Mouse (Mus musculus) neural tube, embryonic 14.5 days (tissue): ENCODE measurements around the gene Rapgef1. TPM values are rescaled to one million over a fixed set of nuclear protein-coding genes. Genes with fewer than 3 reads are reported as not detected.

Experiments
- ATAC-seq: fragments of 200-750 bp; cut with Nextera tagmentation; 2 replicates; pipeline ENCODE4 v1.8.0; 2017; ENCODE audit warnings: low read depth, mild to moderate bottlenecking, moderate TSS enrichment, moderate library complexity
- H3K27ac ChIP-seq: fragments of 300-500 bp; sonication (generic); 2 replicates; pipeline ENCODE4 v1.5.1; 2014; ENCODE audit warnings: low read depth, mild to moderate bottlenecking, control low read depth, low read length, moderate library complexity, mixed read lengths
- H3K27me3 ChIP-seq: fragments of 300-500 bp; sonication (generic); 2 replicates; pipeline ENCODE4 v1.6.1; 2014; ENCODE audit warnings: low read length; ENCODE audit not compliant: control insufficient read depth, insufficient read depth
- H3K36me3 ChIP-seq: fragments of 300-500 bp; sonication (generic); 2 replicates; pipeline ENCODE4 v1.6.1; 2014; ENCODE audit warnings: low read length, mixed read lengths; ENCODE audit not compliant: control insufficient read depth, insufficient read depth
- H3K4me1 ChIP-seq: fragments of 300-500 bp; sonication (generic); 2 replicates; pipeline ENCODE4 v1.6.1; 2014; ENCODE audit warnings: low read length; ENCODE audit not compliant: control insufficient read depth, insufficient read depth
- H3K4me2 ChIP-seq: fragments of 300-500 bp; sonication (generic); 2 replicates; pipeline ENCODE4 v1.6.1; 2014; ENCODE audit warnings: mild to moderate bottlenecking, low read depth, low read length, control low read depth
- H3K4me3 ChIP-seq: fragments of 300-500 bp; sonication (generic); 2 replicates; pipeline ENCODE4 v1.5.1; 2014; ENCODE audit warnings: low read depth, low read length, control low read depth, mixed read lengths
- H3K9ac ChIP-seq: fragments of 300-500 bp; sonication (generic); replicated peaks from 2 replicates; pipeline ENCODE4 v1.6.1; 2014; ENCODE audit warnings: low read depth, mild to moderate bottlenecking, control low read depth, low read length, mixed read lengths
- H3K9me3 ChIP-seq: fragments of 300-500 bp; sonication (generic); 2 replicates; pipeline ENCODE4 v1.6.1; 2016; ENCODE audit warnings: low read length; ENCODE audit not compliant: control insufficient read depth
- WGBS: fragments of 180-500 bp; shearing (Covaris S2); extraction: QIAGEN DNeasy Blood & Tissue Kit; methylation state at CpG from one replicate; pipeline ENCODE4 v1.1.7; 2014; 5-methylcytosine and 5-hydroxymethylcytosine counted together
- polyA plus RNA-seq: library from polyadenylated mRNA; unstranded; fragments of >200 nt; fragmentation: Nextera tagmentation; extraction: Ambion mirVana; gene quantifications from 2 replicates; pipeline ENCODE4 v1.2.1, GENCODE M21; 2014

The Rapgef1 gene
- polyA plus RNA-seq, 1 experiment from 2014 or later, result 18.9 TPM

DNA sequence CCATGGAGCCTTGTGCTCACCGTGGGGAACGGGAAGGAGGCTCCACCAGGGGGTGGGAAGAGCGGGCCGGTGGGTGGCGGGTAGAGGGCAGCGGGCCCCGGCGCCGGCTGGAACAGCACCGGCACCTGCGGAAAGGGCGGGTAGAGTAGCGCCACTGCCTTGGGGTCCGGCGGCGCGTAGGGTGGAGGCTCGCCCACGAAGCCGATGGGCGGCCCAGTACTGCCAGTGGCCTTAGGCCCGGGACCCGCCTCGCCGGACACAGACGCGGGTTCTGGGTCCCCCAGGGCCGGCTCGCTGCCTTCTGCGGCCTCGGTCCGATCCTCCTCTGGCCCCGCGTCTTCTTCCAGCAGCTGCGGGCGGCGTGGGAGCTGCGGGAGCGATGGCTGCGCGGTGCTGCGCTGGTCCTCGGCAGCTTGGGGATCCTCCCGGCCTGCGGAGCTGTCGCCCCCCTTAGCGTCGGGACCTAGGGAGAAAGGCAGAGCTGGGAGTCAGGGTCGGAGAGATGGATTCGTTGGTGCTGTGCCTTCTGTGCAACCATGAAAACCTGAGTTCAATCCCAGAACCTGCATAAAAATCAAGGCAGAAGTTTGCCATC lies 127.8 kb downstream of the Rapgef1 start:
- Histone ChIP-seq H3K4me3 (peak overlapping the region; percentile 34), H3K9ac (peak overlapping the region; percentile 65), H3K27ac (no peak overlapping the region), H3K27me3 (peaks cover 21% of the 10 kb centered on the region), H3K9me3 (no peaks in the 10 kb centered on the region), H3K36me3 (no peaks in the 10 kb centered on the region), H3K4me2 (peak overlapping the region; percentile 63), H3K4me1 (no peaks in the 10 kb centered on the region)
- ATAC-seq, result no peak
- WGBS, result 2% methylated on average over 48 of the region's 50 CpGs

DNA sequence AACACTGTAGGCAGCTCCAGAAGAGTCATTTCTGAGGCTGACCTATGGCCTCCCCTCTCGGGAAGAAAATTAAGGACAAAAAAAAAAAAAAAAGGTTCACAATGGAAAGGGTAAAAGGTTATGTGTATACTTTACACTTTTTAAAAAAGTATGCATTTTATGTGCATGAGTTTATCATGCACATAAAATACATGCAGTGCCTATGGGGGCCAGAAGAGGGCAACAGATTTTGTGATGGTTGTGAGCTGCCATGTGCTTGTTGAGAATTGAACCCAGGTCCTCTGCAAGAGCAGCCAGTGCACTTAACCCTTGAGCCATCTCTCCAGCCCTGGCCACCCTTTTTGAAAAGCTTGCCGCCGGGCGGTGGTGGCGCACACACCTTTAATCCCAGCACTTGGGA lies 128.3 kb downstream of the Rapgef1 start:
- Histone ChIP-seq H3K9ac (no peak overlapping the region), H3K36me3 (no peaks in the 10 kb centered on the region), H3K9me3 (no peaks in the 10 kb centered on the region), H3K27me3 (peaks cover 24% of the 10 kb centered on the region), H3K4me1 (no peaks in the 10 kb centered on the region), H3K27ac (no peak overlapping the region), H3K4me3 (no peak overlapping the region; the same call in 1 of the 2 replicates), H3K4me2 (no peak overlapping the region; the same call in 1 of the 2 replicates)
- 64% methylated on average over 5 of the region's 5 CpGs for WGBS
- ATAC-seq, result no peak

DNA sequence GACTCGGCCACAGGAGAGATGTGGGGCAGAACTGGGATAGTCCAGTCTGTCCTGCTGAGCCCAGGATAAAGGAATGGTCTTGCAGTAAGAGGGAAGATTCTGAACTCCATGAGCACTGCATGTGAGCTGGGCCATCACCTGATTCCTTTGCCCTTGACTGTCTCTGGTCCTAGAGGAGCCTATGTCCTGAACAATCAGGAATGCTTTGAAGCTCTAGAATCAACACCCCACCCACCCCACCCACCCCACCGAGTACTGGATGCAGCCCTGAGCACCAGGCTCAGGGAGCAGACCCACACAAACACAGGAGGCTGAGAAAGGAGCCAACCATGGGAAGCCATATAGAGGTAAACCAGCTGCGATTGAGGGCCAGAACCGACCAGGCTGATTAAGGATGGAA lies 129.0 kb downstream of the Rapgef1 start:
- Histone ChIP-seq H3K27me3 (peaks cover 24% of the 10 kb centered on the region), H3K4me1 (no peaks in the 10 kb centered on the region), H3K4me3 (no peak overlapping the region), H3K9ac (no peak overlapping the region), H3K36me3 (no peaks in the 10 kb centered on the region), H3K9me3 (no peaks in the 10 kb centered on the region), H3K27ac (no peak overlapping the region), H3K4me2 (no peak overlapping the region)
- WGBS, result 86% methylated on average over 4 of the region's 4 CpGs
- ATAC-seq, result no peak

DNA sequence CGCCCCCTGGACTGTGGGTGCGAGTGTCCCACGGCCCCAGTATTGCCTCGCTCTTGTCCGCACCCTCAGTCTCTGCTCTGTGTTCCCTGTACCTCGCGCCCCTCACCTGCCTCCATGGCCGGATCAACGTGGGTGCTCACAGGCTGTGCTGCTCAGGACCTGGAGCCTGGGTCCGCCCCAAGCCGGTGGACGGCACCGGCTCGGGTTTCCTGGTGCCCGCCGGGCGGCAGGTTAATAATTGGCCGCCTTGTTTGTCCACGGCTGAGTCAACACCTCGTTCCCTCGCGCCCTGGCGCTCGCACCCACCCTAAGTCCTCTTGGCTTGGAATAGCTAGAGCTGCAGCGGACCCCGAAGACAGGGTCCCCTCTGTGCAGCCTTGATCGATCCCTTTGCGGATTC lies 132.0 kb downstream of the Rapgef1 start, which contains the start of gene Gm13420:
Gene Gm13420, minus strand, starts transcription at position 189 of the 400 bp plus-strand sequence.
- H3K4me3 ChIP-seq, result no peak within 1 kb of the TSS
- no peak within 1 kb of the TSS for H3K9ac ChIP-seq
- 4% methylated on average over 28 of the region's 28 CpGs for WGBS
- H3K4me2 ChIP-seq, result no peak within 1 kb of the TSS
- H3K27me3 ChIP-seq, result peaks cover 21% of the 10 kb centered on the region
- H3K27ac ChIP-seq, result no peak within 1 kb of the TSS
- no peaks in the 10 kb centered on the region for H3K36me3 ChIP-seq
- no peak for ATAC-seq
- H3K4me1 ChIP-seq, result no peaks in the 10 kb centered on the region
- no peaks in the 10 kb centered on the region for H3K9me3 ChIP-seq

DNA sequence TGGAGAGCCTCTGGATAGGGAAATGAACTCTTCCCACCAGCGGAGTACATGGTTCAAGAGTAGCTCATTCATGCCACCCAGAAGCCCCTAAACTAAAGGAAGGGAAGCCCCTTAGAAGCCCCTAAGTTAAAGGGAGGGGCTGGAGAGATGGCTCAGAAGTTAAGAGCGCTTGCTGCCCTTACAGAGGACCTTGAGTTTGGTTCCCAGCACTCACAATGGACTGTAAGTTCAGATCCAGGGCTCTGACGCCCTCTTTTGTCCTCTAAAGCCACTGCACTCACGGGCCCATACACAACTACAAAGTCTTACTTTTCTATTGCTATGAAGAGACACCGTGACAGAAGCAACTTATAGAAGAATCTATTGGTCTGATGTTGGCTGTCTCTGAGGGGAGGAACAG lies 132.9 kb downstream of the Rapgef1 start:
- H3K27me3 ChIP-seq, result peaks cover 19% of the 10 kb centered on the region
- H3K4me1 ChIP-seq, result no peaks in the 10 kb centered on the region
- H3K4me2 ChIP-seq, result no peak overlapping the region
- H3K36me3 ChIP-seq, result no peaks in the 10 kb centered on the region
- WGBS, result 87% methylated on average over 5 of the region's 5 CpGs
- no peaks in the 10 kb centered on the region for H3K9me3 ChIP-seq
- no peak overlapping the region for H3K27ac ChIP-seq
- no peak for ATAC-seq
- H3K9ac ChIP-seq, result no peak overlapping the region
- H3K4me3 ChIP-seq, result no peak overlapping the region

DNA sequence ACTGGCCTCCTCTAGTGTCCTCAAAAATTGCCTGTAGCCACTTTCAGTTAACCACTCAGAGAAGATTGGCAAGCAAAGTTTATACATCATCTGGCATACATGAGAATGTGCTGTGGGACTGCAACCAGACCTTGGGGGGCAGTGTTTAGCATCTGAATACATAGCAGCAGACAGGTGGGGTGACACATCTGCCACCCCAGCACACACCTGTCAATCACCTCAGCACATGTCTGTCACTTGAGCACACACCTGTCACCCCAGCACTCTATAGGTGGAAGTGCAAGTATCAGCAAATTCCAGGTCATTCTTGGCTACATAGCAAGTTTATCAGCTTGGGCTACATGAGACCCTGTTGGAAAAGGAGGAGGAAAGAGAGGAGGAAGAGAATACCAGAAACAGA lies 136.2 kb downstream of the Rapgef1 start:
- ATAC-seq, result no peak
- no peaks in the 10 kb centered on the region for H3K9me3 ChIP-seq
- no peak overlapping the region for H3K27ac ChIP-seq
- no peak overlapping the region for H3K4me2 ChIP-seq
- H3K9ac ChIP-seq, result no peak overlapping the region
- H3K36me3 ChIP-seq, result no peaks in the 10 kb centered on the region
- H3K27me3 ChIP-seq, result peaks cover 18% of the 10 kb centered on the region
- H3K4me1 ChIP-seq, result no peaks in the 10 kb centered on the region
- no peak overlapping the region for H3K4me3 ChIP-seq

DNA sequence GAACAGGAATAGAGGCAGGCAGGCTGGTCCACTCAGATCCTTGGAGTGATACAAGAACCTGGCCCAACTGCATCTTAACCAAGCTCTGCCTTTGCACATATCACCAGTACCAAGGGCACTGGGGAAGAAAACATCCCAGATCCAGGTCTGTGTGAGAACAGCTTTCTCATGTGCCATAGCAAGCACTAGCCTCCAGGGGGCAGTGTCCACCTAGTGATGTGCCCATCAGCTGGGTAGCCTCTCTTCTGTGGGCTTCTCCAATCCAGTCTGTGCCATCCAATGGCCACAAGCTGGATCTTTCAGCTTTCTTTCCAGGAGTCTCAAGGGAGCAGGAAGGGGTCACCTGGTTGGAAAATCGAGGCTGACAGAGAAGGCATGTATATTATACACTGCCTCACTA lies 145.3 kb downstream of the Rapgef1 start:
- 5% methylated on average over 1 of the region's 1 CpGs for WGBS

DNA sequence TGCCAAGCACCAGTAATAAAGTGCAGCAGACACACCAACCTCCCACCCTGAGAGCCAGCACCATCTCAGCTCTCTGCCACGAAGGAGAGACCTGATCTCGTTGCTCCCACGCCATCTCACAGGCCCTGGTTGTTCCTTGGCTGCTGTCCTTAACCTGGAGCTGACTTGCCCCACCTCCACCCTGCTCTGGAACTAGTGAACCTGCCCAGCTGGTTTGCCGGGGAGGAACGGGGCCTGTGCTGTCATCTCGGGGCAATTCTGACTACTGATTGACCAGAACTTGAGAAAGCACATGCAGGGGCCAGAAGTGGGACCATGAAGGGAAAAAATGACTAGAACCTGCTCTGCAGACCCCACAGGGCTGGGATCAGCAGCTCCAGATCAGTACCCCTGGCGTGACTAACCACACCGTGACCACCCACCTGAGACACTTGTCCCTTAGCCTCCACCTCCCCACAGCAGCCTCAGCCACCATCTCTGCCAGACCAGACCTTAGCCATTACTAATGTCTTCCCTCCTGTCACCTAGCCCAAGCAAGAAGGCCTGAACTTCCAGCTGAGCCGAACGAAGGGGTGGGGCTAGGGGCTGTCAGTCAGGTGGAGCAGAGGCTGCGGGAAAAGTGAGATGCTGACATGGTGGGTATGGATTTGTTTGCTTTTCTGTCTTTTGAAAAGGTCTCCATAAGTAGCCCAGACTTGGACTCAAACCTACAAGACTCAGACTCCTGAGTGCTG lies 148.6 kb downstream of the Rapgef1 start:
- H3K27ac ChIP-seq, result no peak overlapping the region
- H3K4me2 ChIP-seq, result no peak overlapping the region
- H3K4me1 ChIP-seq, result no peaks in the 10 kb centered on the region
- H3K36me3 ChIP-seq, result no peaks in the 10 kb centered on the region
- no peaks in the 10 kb centered on the region for H3K27me3 ChIP-seq
- ATAC-seq, result no peak
- H3K9me3 ChIP-seq, result no peaks in the 10 kb centered on the region
- 73% methylated on average over 11 of the region's 11 CpGs for WGBS
- no peak overlapping the region for H3K9ac ChIP-seq
- no peak overlapping the region for H3K4me3 ChIP-seq

More for the DNA sequence above, 145.3 kb downstream of the Rapgef1 start:
- no peaks in the 10 kb centered on the region for H3K9me3 ChIP-seq
- H3K4me1 ChIP-seq, result no peaks in the 10 kb centered on the region
- H3K4me2 ChIP-seq, result no peak overlapping the region
- no peak overlapping the region for H3K4me3 ChIP-seq
- ATAC-seq, result peak; percentile 34; the same call in 1 of the 2 replicates
- H3K36me3 ChIP-seq, result no peaks in the 10 kb centered on the region
- no peak overlapping the region for H3K27ac ChIP-seq
- no peak overlapping the region for H3K9ac ChIP-seq
- H3K27me3 ChIP-seq, result no peaks in the 10 kb centered on the region

DNA sequence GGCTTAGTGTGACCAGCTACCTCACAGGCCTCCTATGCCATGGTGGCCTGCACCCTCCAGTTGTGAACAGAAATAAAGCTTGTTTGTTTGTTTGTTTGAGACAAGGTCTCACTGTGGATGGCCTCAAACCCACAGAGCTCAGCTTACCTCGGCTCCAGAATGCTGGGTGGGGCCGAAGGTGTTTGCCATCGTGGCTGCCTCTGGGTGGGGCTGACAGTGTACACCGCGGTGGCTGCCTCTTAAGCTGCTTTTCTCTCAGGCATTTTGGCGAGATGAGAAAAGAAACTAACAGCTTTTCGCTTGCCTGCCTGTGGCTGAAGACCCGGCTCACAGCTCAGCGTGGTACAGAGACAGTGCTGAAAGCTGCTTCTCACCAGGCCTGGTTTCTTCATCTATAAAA lies 149.4 kb downstream of the Rapgef1 start:
- Histone ChIP-seq H3K36me3 (no peaks in the 10 kb centered on the region), H3K9me3 (no peaks in the 10 kb centered on the region), H3K4me1 (no peaks in the 10 kb centered on the region), H3K27me3 (no peaks in the 10 kb centered on the region), H3K4me2 (no peak overlapping the region), H3K4me3 (no peak overlapping the region), H3K27ac (no peak overlapping the region), H3K9ac (no peak overlapping the region)
- WGBS, result 68% methylated on average over 9 of the region's 9 CpGs
- no peak for ATAC-seq
